Mouse (Mus musculus) thymus, adult 2 months (tissue): Measurements from ENCODE around the gene Olfr187.

ENCODE experiments used
- CTCF ChIP-seq: fragments of 200-500 bp; IDR thresholded peaks from 2 replicates; pipeline ENCODE4 v1.5.1; 2012; ENCODE audit warnings: mild to moderate bottlenecking, control low read depth, low read length, moderate library complexity, borderline replicate concordance; ENCODE audit not compliant: control insufficient read depth, poor library complexity, insufficient read depth; ENCODE audit errors: extremely low read depth
- POLR2A ChIP-seq: fragments of 200-500 bp; IDR thresholded peaks from 2 replicates; pipeline ENCODE4 v1.6.1; 2012; ENCODE audit warnings: mild to moderate bottlenecking, low read length, control low read depth, moderate library complexity; ENCODE audit not compliant: control insufficient read depth, poor library complexity, insufficient read depth; ENCODE audit errors: extremely low read depth

GRCm38 (mm10) chr16:59013357-59014018, 26.1 kb downstream of the Olfr187 start:
- no peak for TF ChIP-seq CTCF
- no peak for TF ChIP-seq POLR2A
